Mouse (Mus musculus) olfactory bulb, adult 2 months (tissue): Measurements from ENCODE around the gene Dennd1a.

ENCODE experiments used
- CTCF ChIP-seq: fragments of 200-500 bp; IDR thresholded peaks from 2 replicates; pipeline ENCODE4 v1.5.1; 2012; ENCODE audit warnings: low read depth, mild to moderate bottlenecking, low read length, moderate library complexity; ENCODE audit not compliant: insufficient read depth
- POLR2A ChIP-seq: fragments of 200-500 bp; IDR thresholded peaks from 2 replicates; pipeline ENCODE4 v1.6.1; 2012; ENCODE audit warnings: mild to moderate bottlenecking, low read depth, low read length, moderate library complexity; ENCODE audit not compliant: insufficient read depth

DNA sequence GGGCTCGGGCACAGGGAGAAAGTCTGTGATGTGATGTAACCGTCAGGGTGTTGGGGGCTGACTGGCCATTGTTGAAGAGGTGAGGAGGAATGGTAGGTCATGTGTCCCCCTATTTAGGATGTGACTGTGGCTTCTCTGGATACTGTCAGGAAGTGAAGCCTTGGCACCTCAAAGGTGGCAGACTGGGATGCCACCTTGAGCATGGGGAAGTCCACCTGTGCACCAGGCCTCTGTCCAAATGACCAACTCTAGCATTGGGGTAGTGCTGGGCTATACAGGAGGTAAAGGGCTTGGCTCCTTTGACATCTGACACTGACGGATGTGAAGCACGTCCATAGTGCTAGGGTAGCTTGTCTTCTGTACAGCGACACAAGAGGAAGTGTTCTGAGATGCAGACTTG, 474.8 kb downstream of the Dennd1a start:
- TF ChIP-seq CTCF: no peak
- TF ChIP-seq POLR2A: no peak
